Mouse (Mus musculus) hindbrain, embryonic 10.5 days (tissue): Measurements from ENCODE around the gene St5. TPM values are rescaled to one million over a fixed set of nuclear protein-coding genes. Genes with fewer than 3 reads are reported as not detected.

ENCODE experiments used
- DNase-seq: peaks from one replicate; pipeline ENCODE4 v3.0.0-alpha.2; 2017; ENCODE audit warnings: low spot score
- H3K27ac ChIP-seq: fragments of 300-500 bp; sonication (generic); 2 replicates; pipeline ENCODE4 v1.5.1; 2016; ENCODE audit warnings: mild to moderate bottlenecking, moderate library complexity
- H3K27me3 ChIP-seq: fragments of 300-500 bp; sonication (generic); 2 replicates; pipeline ENCODE4 v1.6.1; 2016; ENCODE audit warnings: mild to moderate bottlenecking; ENCODE audit not compliant: poor library complexity, insufficient read depth, severe bottlenecking
- H3K36me3 ChIP-seq: fragments of 300-500 bp; sonication (generic); 2 replicates; pipeline ENCODE4 v1.6.1; 2016; ENCODE audit warnings: mild to moderate bottlenecking, moderate library complexity
- H3K4me1 ChIP-seq: fragments of 300-500 bp; sonication (generic); replicated peaks from 2 replicates; pipeline ENCODE4 v1.6.1; 2016; ENCODE audit warnings: mild to moderate bottlenecking
- H3K4me3 ChIP-seq: fragments of 300-500 bp; sonication (generic); 2 replicates; pipeline ENCODE4 v1.5.1; 2016; ENCODE audit warnings: mild to moderate bottlenecking, moderate library complexity
- H3K9me3 ChIP-seq: fragments of 300-500 bp; sonication (generic); 2 replicates; pipeline ENCODE4 v1.6.1; 2016; ENCODE audit warnings: mild to moderate bottlenecking, moderate library complexity
- WGBS: fragments of 180-500 bp; shearing (Covaris S2); methylation state at CpG from one replicate; pipeline ENCODE4 v1.1.7; 2016; 5-methylcytosine and 5-hydroxymethylcytosine counted together
- polyA plus RNA-seq: library from polyadenylated mRNA; unstranded; fragments of >200 nt; fragmentation: Nextera tagmentation; extraction: Ambion mirVana; gene quantifications from 2 replicates; pipeline ENCODE4 v1.2.1, GENCODE M21; 2016

The St5 gene
- polyA plus RNA-seq, 1 experiment from 2014 or later = 44.3 TPM

- 79% methylated on average over 4 of the region's 4 CpGs for WGBS
- no peak for DNase-seq
- H3K36me3 ChIP-seq = peaks cover 87% of the 10 kb centered on the region
Observed at GRCm38 (mm10) chr7:109533129-109533528, 170.3 kb downstream of the St5 start.

GRCm38 (mm10) chr7:109532691-109533090 lies 170.7 kb downstream of the St5 start:
- H3K4me3 ChIP-seq = no peak overlapping the region
- no peaks in the 10 kb centered on the region for H3K9me3 ChIP-seq
- H3K27ac ChIP-seq = no peak overlapping the region
- WGBS = 80% methylated on average over 3 of the region's 3 CpGs
- no peak for DNase-seq
- peaks cover 87% of the 10 kb centered on the region for H3K36me3 ChIP-seq
- H3K27me3 ChIP-seq = no peaks in the 10 kb centered on the region
- H3K4me1 ChIP-seq = no peaks in the 10 kb centered on the region

More at GRCm38 (mm10) chr7:109533129-109533528, 170.3 kb downstream of the St5 start:
- Histone ChIP-seq H3K9me3 (no peaks in the 10 kb centered on the region), H3K27me3 (no peaks in the 10 kb centered on the region), H3K4me1 (no peaks in the 10 kb centered on the region), H3K27ac (no peak overlapping the region), H3K4me3 (no peak overlapping the region)

GRCm38 (mm10) chr7:109531501-109531900 lies 171.9 kb downstream of the St5 start:
- DNase-seq = no peak
- Histone ChIP-seq H3K4me3 (no peak overlapping the region), H3K36me3 (peaks cover 90% of the 10 kb centered on the region), H3K9me3 (no peaks in the 10 kb centered on the region), H3K4me1 (no peaks in the 10 kb centered on the region), H3K27me3 (no peaks in the 10 kb centered on the region), H3K27ac (no peak overlapping the region)
- WGBS = 75% methylated on average over 5 of the region's 5 CpGs

GRCm38 (mm10) chr7:109529741-109530140 lies 173.7 kb downstream of the St5 start:
- peaks cover 92% of the 10 kb centered on the region for H3K36me3 ChIP-seq
- DNase-seq = no peak
- H3K4me1 ChIP-seq = no peaks in the 10 kb centered on the region
- no peak overlapping the region for H3K27ac ChIP-seq
- no peak overlapping the region for H3K4me3 ChIP-seq
- 85% methylated on average over 2 of the region's 2 CpGs for WGBS
- H3K9me3 ChIP-seq = no peaks in the 10 kb centered on the region
- H3K27me3 ChIP-seq = no peaks in the 10 kb centered on the region

- Histone ChIP-seq H3K36me3 (peaks cover 94% of the 10 kb centered on the region), H3K9me3 (no peaks in the 10 kb centered on the region), H3K27ac (peak overlapping the region; percentile 17; the same call in 1 of the 2 replicates), H3K27me3 (no peaks in the 10 kb centered on the region), H3K4me3 (no peak overlapping the region), H3K4me1 (no peaks in the 10 kb centered on the region)
- 18% methylated on average over 3 of the region's 3 CpGs for WGBS
- peak; percentile 65 for DNase-seq
Observed at GRCm38 (mm10) chr7:109528356-109528755, 175.0 kb downstream of the St5 start.

GRCm38 (mm10) chr7:109527536-109527935 lies 175.9 kb downstream of the St5 start:
- no peak for DNase-seq
- no peaks in the 10 kb centered on the region for H3K4me1 ChIP-seq
- WGBS = 74% methylated on average over 3 of the region's 3 CpGs

GRCm38 (mm10) chr7:109525740-109526663 lies 177.4 kb downstream of the St5 start:
- WGBS = 83% methylated on average over 16 of the region's 16 CpGs
- no peaks in the 10 kb centered on the region for H3K27me3 ChIP-seq
- H3K9me3 ChIP-seq = no peaks in the 10 kb centered on the region
- no peak for DNase-seq
- H3K4me3 ChIP-seq = no peak overlapping the region
- peaks cover 7% of the 10 kb centered on the region for H3K4me1 ChIP-seq
- peaks cover 94% of the 10 kb centered on the region for H3K36me3 ChIP-seq
- no peak overlapping the region for H3K27ac ChIP-seq

More at GRCm38 (mm10) chr7:109527536-109527935, 175.9 kb downstream of the St5 start:
- Histone ChIP-seq H3K4me3 (no peak overlapping the region), H3K27me3 (no peaks in the 10 kb centered on the region), H3K9me3 (no peaks in the 10 kb centered on the region), H3K36me3 (peaks cover 94% of the 10 kb centered on the region), H3K27ac (no peak overlapping the region)

- H3K27me3 ChIP-seq = no peaks in the 10 kb centered on the region
- no peak for DNase-seq
- 92% methylated on average over 3 of the region's 3 CpGs for WGBS
- peaks cover 19% of the 10 kb centered on the region for H3K4me1 ChIP-seq
- no peak overlapping the region for H3K4me3 ChIP-seq
- no peaks in the 10 kb centered on the region for H3K9me3 ChIP-seq
- peaks cover 94% of the 10 kb centered on the region for H3K36me3 ChIP-seq
- no peak overlapping the region for H3K27ac ChIP-seq
Observed at GRCm38 (mm10) chr7:109524763-109525162, 178.6 kb downstream of the St5 start.

GRCm38 (mm10) chr7:109524442-109524744 lies 179.0 kb downstream of the St5 start:
- Histone ChIP-seq H3K27me3 (no peaks in the 10 kb centered on the region), H3K4me1 (peaks cover 19% of the 10 kb centered on the region), H3K4me3 (no peak overlapping the region), H3K36me3 (peaks cover 91% of the 10 kb centered on the region), H3K27ac (no peak overlapping the region), H3K9me3 (no peaks in the 10 kb centered on the region)
- no peak for DNase-seq

- 63% methylated on average over 6 of the region's 6 CpGs for WGBS
- Histone ChIP-seq H3K4me3 (no peak overlapping the region), H3K36me3 (peaks cover 90% of the 10 kb centered on the region), H3K27ac (no peak overlapping the region), H3K4me1 (peaks cover 19% of the 10 kb centered on the region), H3K9me3 (no peaks in the 10 kb centered on the region), H3K27me3 (no peaks in the 10 kb centered on the region)
- no peak for DNase-seq
Observed at GRCm38 (mm10) chr7:109523741-109524441, 179.5 kb downstream of the St5 start.

- no peak for DNase-seq
- Histone ChIP-seq H3K27me3 (no peaks in the 10 kb centered on the region), H3K4me1 (peaks cover 20% of the 10 kb centered on the region), H3K9me3 (no peaks in the 10 kb centered on the region), H3K4me3 (no peak overlapping the region), H3K27ac (no peak overlapping the region), H3K36me3 (peaks cover 85% of the 10 kb centered on the region)
- 70% methylated on average over 2 of the region's 2 CpGs for WGBS
Observed at GRCm38 (mm10) chr7:109523304-109523703, 180.1 kb downstream of the St5 start.

GRCm38 (mm10) chr7:109522084-109522483 lies 181.3 kb downstream of the St5 start:
- Histone ChIP-seq H3K4me3 (no peak overlapping the region), H3K27ac (no peak overlapping the region), H3K36me3 (peaks cover 74% of the 10 kb centered on the region), H3K4me1 (peaks cover 29% of the 10 kb centered on the region), H3K27me3 (no peaks in the 10 kb centered on the region), H3K9me3 (no peaks in the 10 kb centered on the region)
- 86% methylated on average over 5 of the region's 5 CpGs for WGBS
- no peak for DNase-seq

- Histone ChIP-seq H3K36me3 (peaks cover 52% of the 10 kb centered on the region), H3K9me3 (no peaks in the 10 kb centered on the region), H3K4me3 (peak overlapping the region; percentile 74), H3K27me3 (no peaks in the 10 kb centered on the region), H3K27ac (peak overlapping the region; percentile 95), H3K4me1 (peaks cover 29% of the 10 kb centered on the region)
- no peak for DNase-seq
- 5% methylated on average over 10 of the region's 10 CpGs for WGBS
Observed at GRCm38 (mm10) chr7:109519936-109520335, 183.5 kb downstream of the St5 start.
